Mouse (Mus musculus): ENCODE measurements at regions not wholly inside any gene's neighbourhood (a gene's known extent, or its start where the extent isn't known, plus 50 kb on each side); places are given as distances from the start of the nearest gene placed in this dataset.

GRCm38 (mm10) chr2:128515701-128516100 is 75.3 kb upstream of the Spdye4c start:
- Histone ChIP-seq H3K36me3 (no peaks in the 10 kb centered on the region), H3K9me3 (replicated peaks) (no peaks in the 10 kb centered on the region; the same call in 1 of the 2 replicates), H3K27ac (ENCODE audit: poor library complexity, severe bottlenecking) (no peak overlapping the region), H3K27me3 (replicated peaks) (peaks cover 5% of the 10 kb centered on the region; the same call in 1 of the 2 replicates), H3K4me2 (no peak overlapping the region), H3K9ac (no peak overlapping the region), H3K4me1 (replicated peaks) (peaks cover 14% of the 10 kb centered on the region), H3K4me3 (no peak overlapping the region)
- no peak for ATAC-seq (ENCODE audit: insufficient number of reproducible peaks, low FRiP score)
- WGBS: 68% methylated on average over 5 of the region's 5 CpGs

- Histone ChIP-seq H3K4me1 (replicated peaks) (peaks cover 11% of the 10 kb centered on the region), H3K4me3 (no peak overlapping the region), H3K27me3 (replicated peaks) (peaks cover 5% of the 10 kb centered on the region; the same call in 1 of the 2 replicates), H3K36me3 (no peaks in the 10 kb centered on the region), H3K9me3 (replicated peaks) (no peaks in the 10 kb centered on the region; the same call in 1 of the 2 replicates), H3K4me2 (no peak overlapping the region), H3K27ac (ENCODE audit: poor library complexity, severe bottlenecking) (no peak overlapping the region), H3K9ac (no peak overlapping the region)
- 79% methylated on average over 9 of the region's 9 CpGs for WGBS
- no peak for ATAC-seq (ENCODE audit: insufficient number of reproducible peaks, low FRiP score)
Measured at GRCm38 (mm10) chr2:128516694-128517093, 74.3 kb upstream of the Spdye4c start.

- WGBS: 86% methylated on average over 3 of the region's 3 CpGs
- H3K4me3 ChIP-seq: no peak overlapping the region
- H3K4me1 ChIP-seq (replicated peaks): peaks cover 3% of the 10 kb centered on the region
- no peak overlapping the region for H3K9ac ChIP-seq
- ATAC-seq (ENCODE audit: insufficient number of reproducible peaks, low FRiP score): no peak
- no peak overlapping the region for H3K4me2 ChIP-seq
- H3K27ac ChIP-seq (ENCODE audit: poor library complexity, severe bottlenecking): no peak overlapping the region
- peaks cover 5% of the 10 kb centered on the region; the same call in 1 of the 2 replicates for H3K27me3 ChIP-seq (replicated peaks)
- no peaks in the 10 kb centered on the region for H3K36me3 ChIP-seq
- H3K9me3 ChIP-seq (replicated peaks): no peaks in the 10 kb centered on the region; the same call in 1 of the 2 replicates
Measured at GRCm38 (mm10) chr2:128518142-128518541, 72.9 kb upstream of the Spdye4c start.

GRCm38 (mm10) chr2:128521701-128522443 is 69.1 kb upstream of the Spdye4c start:
- H3K36me3 ChIP-seq: no peaks in the 10 kb centered on the region

GRCm38 (mm10) chr2:128523425-128524108 is 67.4 kb upstream of the Spdye4c start:
- Histone ChIP-seq H3K9ac (no peak overlapping the region), H3K4me1 (replicated peaks) (no peaks in the 10 kb centered on the region), H3K36me3 (no peaks in the 10 kb centered on the region), H3K27me3 (replicated peaks) (no peaks in the 10 kb centered on the region; the same call in 1 of the 2 replicates), H3K27ac (ENCODE audit: poor library complexity, severe bottlenecking) (no peak overlapping the region), H3K4me3 (no peak overlapping the region), H3K9me3 (replicated peaks) (no peaks in the 10 kb centered on the region; the same call in 1 of the 2 replicates), H3K4me2 (no peak overlapping the region)
- 65% methylated on average over 4 of the region's 4 CpGs for WGBS
- ATAC-seq (ENCODE audit: insufficient number of reproducible peaks, low FRiP score): no peak

More at GRCm38 (mm10) chr2:128521701-128522443, 69.1 kb upstream of the Spdye4c start:
- Histone ChIP-seq H3K4me3 (no peak overlapping the region), H3K9ac (no peak overlapping the region), H3K27ac (ENCODE audit: poor library complexity, severe bottlenecking) (no peak overlapping the region), H3K27me3 (replicated peaks) (peaks cover 5% of the 10 kb centered on the region; the same call in 1 of the 2 replicates), H3K4me2 (no peak overlapping the region), H3K4me1 (replicated peaks) (no peaks in the 10 kb centered on the region), H3K9me3 (replicated peaks) (no peaks in the 10 kb centered on the region; the same call in 1 of the 2 replicates)
- ATAC-seq (ENCODE audit: insufficient number of reproducible peaks, low FRiP score): no peak
- 74% methylated on average over 4 of the region's 4 CpGs for WGBS

- no peak overlapping the region for H3K27ac ChIP-seq (ENCODE audit: poor library complexity, severe bottlenecking)
- no peaks in the 10 kb centered on the region for H3K4me1 ChIP-seq (replicated peaks)
- 72% methylated on average over 2 of the region's 2 CpGs for WGBS
- H3K9me3 ChIP-seq (replicated peaks): no peaks in the 10 kb centered on the region
- ATAC-seq (ENCODE audit: insufficient number of reproducible peaks, low FRiP score): no peak
- no peaks in the 10 kb centered on the region for H3K36me3 ChIP-seq
- H3K4me2 ChIP-seq: no peak overlapping the region
- H3K9ac ChIP-seq: no peak overlapping the region
- no peak overlapping the region for H3K4me3 ChIP-seq
- H3K27me3 ChIP-seq (replicated peaks): no peaks in the 10 kb centered on the region
Measured at GRCm38 (mm10) chr2:128526100-128526499, 64.9 kb upstream of the Spdye4c start.

GRCm38 (mm10) chr2:128526883-128527344 is 64.1 kb upstream of the Spdye4c start:
- 63% methylated on average over 3 of the region's 3 CpGs for WGBS
- Histone ChIP-seq H3K4me1 (replicated peaks) (no peaks in the 10 kb centered on the region), H3K9ac (no peak overlapping the region), H3K27me3 (replicated peaks) (no peaks in the 10 kb centered on the region), H3K4me2 (no peak overlapping the region), H3K4me3 (no peak overlapping the region), H3K27ac (ENCODE audit: poor library complexity, severe bottlenecking) (no peak overlapping the region), H3K36me3 (no peaks in the 10 kb centered on the region), H3K9me3 (replicated peaks) (no peaks in the 10 kb centered on the region)
- no peak for ATAC-seq (ENCODE audit: insufficient number of reproducible peaks, low FRiP score)

- WGBS: 75% methylated on average over 3 of the region's 3 CpGs
- Histone ChIP-seq H3K4me3 (no peak overlapping the region), H3K27me3 (replicated peaks) (no peaks in the 10 kb centered on the region), H3K9ac (no peak overlapping the region), H3K9me3 (replicated peaks) (peaks cover 11% of the 10 kb centered on the region; the same call in 1 of the 2 replicates), H3K27ac (ENCODE audit: poor library complexity, severe bottlenecking) (no peak overlapping the region), H3K4me1 (replicated peaks) (no peaks in the 10 kb centered on the region), H3K4me2 (no peak overlapping the region), H3K36me3 (no peaks in the 10 kb centered on the region)
- no peak for ATAC-seq (ENCODE audit: insufficient number of reproducible peaks, low FRiP score)
Measured at GRCm38 (mm10) chr2:128536294-128536693, 54.7 kb upstream of the Spdye4c start.

- Histone ChIP-seq H3K27ac (ENCODE audit: poor library complexity, severe bottlenecking) (no peak overlapping the region), H3K4me1 (replicated peaks) (no peaks in the 10 kb centered on the region), H3K36me3 (no peaks in the 10 kb centered on the region), H3K9me3 (replicated peaks) (peaks cover 11% of the 10 kb centered on the region; the same call in 1 of the 2 replicates), H3K4me2 (no peak overlapping the region), H3K9ac (no peak overlapping the region), H3K27me3 (replicated peaks) (no peaks in the 10 kb centered on the region), H3K4me3 (no peak overlapping the region)
- WGBS: 77% methylated on average over 6 of the region's 6 CpGs
- no peak for ATAC-seq (ENCODE audit: insufficient number of reproducible peaks, low FRiP score)
Measured at GRCm38 (mm10) chr2:128537425-128537824, 53.6 kb upstream of the Spdye4c start.

- ATAC-seq (ENCODE audit: insufficient number of reproducible peaks, low FRiP score): no peak
- WGBS: 76% methylated on average over 8 of the region's 8 CpGs
- Histone ChIP-seq H3K4me1 (replicated peaks) (no peaks in the 10 kb centered on the region), H3K36me3 (no peaks in the 10 kb centered on the region), H3K9me3 (replicated peaks) (peaks cover 3% of the 10 kb centered on the region; the same call in 1 of the 2 replicates), H3K27me3 (replicated peaks) (no peaks in the 10 kb centered on the region), H3K4me3 (no peak overlapping the region), H3K9ac (no peak overlapping the region), H3K27ac (ENCODE audit: poor library complexity, severe bottlenecking) (no peak overlapping the region), H3K4me2 (no peak overlapping the region)
Measured at GRCm38 (mm10) chr2:128538736-128539135, 52.3 kb upstream of the Spdye4c start.
